Mouse (Mus musculus) left cerebral cortex, adult 11 months (tissue): ENCODE results near the gene Aldh3a2.

ENCODE experiments used
- DNase-seq: peaks from one replicate; pipeline ENCODE4 v3.0.0; 2022; ENCODE audit warnings: low spot score

Gene Aldh3a2

GRCm38 (mm10) chr11:61273928-61274327 lies 6.7 kb upstream of the Aldh3a2 start:
- DNase-seq = no peak

- DNase-seq = no peak
These were observed 4.3 kb upstream of the Aldh3a2 start for GRCm38 (mm10) chr11:61271612-61272011.

DNA sequence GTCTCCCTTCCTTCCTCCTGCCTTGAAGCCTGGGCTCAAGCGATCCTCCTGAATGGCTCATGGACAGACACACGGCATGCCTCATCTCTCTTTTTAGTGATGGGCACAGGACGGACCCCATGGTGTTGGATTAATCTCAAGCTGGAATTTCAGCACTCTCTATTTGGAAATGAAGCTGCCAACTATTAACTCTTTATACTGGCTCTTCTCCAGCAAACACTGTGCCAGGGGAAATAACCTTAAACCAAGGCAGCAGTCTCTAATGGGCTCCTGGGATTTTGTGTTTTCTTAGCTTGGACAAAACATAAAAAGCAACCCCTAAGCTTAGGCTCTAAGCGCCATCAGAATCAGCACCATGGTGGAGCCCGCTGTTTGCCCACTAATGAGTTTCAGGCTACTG lies 3.1 kb upstream of the Aldh3a2 start:
- no peak for DNase-seq

DNA sequence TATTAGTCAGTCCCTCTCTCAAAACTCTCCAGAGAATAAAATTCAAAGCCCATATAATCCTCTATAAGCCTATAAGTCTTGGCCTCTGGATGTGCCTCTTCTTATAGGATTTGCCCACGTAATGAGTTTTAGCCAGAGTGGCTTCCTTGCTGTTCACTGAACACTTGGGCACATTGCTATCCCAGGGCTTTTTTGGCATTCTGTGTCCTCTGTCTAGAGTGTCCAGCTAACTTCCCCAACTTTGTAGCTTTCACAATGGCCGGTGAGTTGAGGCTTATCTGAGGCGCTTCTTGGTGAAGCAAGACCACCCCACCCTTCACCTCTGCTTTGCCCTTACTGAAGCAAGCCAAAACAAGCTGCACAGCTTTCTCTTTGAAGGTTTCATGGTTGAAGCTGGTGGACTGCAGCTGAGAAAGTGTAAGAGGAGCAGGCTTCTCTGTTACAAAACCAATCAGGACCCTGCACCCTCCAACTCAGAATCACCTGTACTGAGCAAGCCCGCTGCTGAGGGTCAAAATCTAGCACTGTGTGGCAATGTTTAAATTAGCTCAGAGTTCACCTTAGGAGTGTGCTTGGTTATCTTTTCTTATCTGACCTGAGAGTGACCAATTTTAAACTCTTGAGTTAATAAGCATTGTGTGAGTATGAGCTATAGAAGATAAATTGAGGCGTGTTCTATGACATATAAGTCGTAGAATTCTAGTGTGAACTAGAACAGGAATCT lies 1.5 kb upstream of the Aldh3a2 start:
- DNase-seq = no peak

GRCm38 (mm10) chr11:61263841-61264240 lies 3.4 kb downstream of the Aldh3a2 start:
- no peak for DNase-seq

GRCm38 (mm10) chr11:61262516-61262915 lies 4.7 kb downstream of the Aldh3a2 start:
- DNase-seq = no peak

DNA sequence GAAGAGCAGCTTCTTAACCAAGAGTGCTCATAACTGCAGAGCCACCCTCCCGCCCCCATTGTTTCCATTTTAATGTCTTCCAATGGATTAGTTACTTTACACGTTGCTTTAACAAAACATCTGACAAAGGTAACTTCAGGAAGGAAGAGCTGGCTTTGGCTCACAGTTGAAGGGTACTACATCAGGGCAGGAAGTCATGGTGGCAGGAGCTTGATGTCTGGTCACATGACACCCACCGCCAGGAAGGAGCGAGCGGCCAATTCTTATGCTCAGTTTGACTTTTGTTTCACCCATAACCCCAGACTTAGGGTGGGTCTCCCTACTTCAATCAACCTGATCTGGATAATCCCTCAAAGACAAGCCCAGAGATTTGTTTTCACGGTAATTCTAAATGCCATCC lies 8.2 kb downstream of the Aldh3a2 start:
- no peak for DNase-seq

GRCm38 (mm10) chr11:61252807-61253206 lies 14.5 kb downstream of the Aldh3a2 start:
- DNase-seq = no peak

- no peak for DNase-seq
These were observed 15.5 kb downstream of the Aldh3a2 start for GRCm38 (mm10) chr11:61251741-61252140.

- DNase-seq = no peak
These were observed 22.9 kb downstream of the Aldh3a2 start for GRCm38 (mm10) chr11:61244406-61244805.

- no peak for DNase-seq
These were observed 31.2 kb downstream of the Aldh3a2 start for GRCm38 (mm10) chr11:61236015-61236414.

DNA sequence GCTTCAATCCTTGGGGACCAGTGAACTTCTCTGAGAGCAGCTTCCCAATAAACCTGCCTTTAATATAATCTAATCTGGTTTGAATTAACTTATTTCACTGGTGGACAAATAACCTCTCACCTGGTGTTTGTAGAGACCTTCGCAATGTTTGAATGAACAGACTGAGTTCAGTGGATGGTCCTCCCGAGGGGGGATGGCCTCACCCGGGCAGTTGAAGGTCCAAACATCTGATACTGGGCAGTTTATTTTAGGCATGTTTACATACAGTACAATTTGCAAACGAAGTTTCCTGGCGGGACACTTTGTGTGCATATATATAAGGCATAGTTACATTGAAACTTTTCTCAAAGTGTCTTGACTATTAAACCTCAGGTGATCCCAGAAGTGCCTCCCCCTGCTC lies 33.1 kb downstream of the Aldh3a2 start:
- no peak for DNase-seq

DNA sequence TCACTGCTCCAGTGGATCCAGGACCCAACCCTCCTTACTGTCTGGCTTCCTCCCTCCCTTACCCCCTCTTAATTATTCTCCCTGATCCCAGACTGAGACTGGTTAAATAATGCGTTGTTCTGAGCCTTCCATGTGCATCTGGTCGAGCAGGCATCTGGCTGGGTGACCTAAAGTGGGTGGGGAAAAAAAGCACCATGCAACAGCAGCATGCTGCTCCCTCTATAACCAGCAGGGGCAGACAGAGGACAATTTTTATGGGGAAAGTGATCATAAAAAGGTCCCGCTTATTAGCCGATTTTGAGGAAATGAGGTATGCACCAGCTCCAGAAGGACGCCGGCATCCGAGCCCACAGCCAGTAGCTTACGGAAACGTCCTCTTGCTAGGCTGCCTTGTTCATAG lies 35.9 kb downstream of the Aldh3a2 start:
- DNase-seq = peak; percentile 17

- no peak for DNase-seq
These were observed 38.9 kb downstream of the Aldh3a2 start for GRCm38 (mm10) chr11:61228406-61228805.

GRCm38 (mm10) chr11:61227816-61228215 lies 39.4 kb downstream of the Aldh3a2 start:
- no peak for DNase-seq

DNA sequence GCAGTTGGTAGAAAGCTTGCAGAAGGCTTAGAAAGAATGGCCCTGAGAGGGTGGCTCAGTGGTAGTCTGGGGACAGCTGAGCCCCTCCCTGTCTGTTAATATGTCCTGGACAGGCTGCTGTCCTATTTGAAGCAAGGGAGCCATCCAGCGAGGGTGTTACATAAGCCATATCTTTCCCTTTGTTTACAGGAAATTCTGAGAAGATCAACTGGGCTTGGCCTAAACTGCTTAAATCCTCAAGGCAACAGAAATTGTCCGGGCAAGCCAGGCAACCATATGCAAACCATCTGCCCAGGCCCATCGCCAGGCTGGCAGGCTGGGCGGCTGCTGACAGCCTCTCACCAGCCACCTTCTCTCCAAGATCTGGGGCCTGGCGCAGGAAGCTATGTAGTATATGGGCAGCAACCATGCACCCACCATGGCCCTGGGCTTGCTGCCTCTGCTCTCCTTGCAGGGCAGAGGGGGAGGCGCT lies 41.3 kb downstream of the Aldh3a2 start:
- DNase-seq = peak; percentile 42

DNA sequence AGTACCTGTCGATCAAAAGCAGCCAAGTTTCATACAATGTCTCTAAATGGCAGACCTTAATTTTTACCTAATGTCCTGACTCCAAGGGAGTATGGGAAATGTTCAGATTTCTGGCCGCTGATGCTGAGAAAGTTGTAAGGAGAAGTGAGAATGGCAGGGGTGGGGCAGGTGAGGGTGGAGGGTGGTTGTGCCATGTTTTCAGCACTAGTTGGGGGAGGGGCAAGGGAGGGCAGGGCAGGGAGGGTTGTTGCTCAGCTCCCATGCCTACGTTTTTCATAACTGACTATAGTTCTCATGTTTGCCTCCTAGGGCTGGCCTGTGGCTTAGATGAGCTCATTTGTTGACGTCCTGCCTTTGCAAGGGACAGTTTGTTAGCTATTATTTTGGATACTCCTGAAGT lies 41.8 kb downstream of the Aldh3a2 start:
- no peak for DNase-seq

- DNase-seq = no peak
These were observed 42.4 kb downstream of the Aldh3a2 start for GRCm38 (mm10) chr11:61224907-61225306.

- DNase-seq = no peak
These were observed 43.0 kb downstream of the Aldh3a2 start for GRCm38 (mm10) chr11:61224234-61224744.

DNA sequence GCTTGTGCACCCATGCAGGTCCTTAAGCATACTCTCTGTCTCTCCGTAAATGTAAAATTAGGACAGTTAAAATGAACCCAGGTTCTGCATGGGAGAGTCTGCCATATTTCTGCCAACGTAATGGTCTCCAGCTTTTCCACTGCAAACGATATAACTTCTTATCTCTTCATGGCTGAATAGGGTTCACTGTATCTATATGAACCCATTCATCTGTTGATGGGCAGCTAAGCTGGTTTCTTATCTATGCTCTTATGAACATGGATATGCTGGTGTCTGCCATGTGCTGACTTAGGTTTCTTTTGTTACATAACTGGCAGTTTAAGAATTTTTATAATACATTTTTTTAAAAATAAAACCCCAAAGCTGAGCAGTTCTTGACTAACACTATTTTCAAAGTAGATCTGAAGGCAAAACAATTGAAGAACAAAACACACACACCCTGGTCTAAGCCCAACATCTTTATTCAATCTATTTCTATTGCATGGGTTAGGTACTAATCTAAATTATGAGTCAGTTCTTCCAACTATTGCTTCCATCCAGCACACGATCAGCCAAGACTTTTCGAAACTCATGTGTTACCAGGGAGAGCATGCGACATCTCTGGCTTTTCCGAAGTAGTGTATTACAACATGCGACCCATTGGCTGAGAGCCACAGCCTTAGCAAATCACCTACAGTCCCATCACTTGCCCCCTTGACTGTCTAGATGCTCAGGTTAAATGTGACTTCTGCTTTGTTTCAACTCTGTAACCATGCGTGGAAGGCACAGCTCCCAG lies 44.1 kb downstream of the Aldh3a2 start:
- DNase-seq = no peak

GRCm38 (mm10) chr11:61222007-61222406 lies 45.3 kb downstream of the Aldh3a2 start:
- no peak for DNase-seq

GRCm38 (mm10) chr11:61220156-61220881 lies 46.9 kb downstream of the Aldh3a2 start:
- DNase-seq = no peak

DNA sequence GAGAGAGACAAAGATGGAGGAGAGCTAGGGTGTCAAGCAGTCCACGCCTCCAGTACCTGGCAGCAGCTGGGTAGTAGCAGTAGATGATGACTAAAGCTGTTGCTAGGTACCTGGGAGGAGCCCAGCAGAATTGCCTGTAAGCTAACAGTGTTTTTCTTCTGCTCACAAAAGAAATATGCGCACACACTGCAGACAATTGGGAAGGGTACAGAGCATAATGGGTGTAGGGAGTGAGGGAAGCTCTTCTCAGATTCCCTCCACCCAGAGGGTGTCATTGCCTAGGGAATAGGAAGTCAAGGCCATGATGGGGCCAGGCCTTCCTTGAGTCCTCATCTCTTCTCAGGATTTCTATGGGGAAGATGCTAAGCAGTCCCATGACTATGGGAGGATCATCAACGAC lies 51.3 kb downstream of the Aldh3a2 start:
- no peak for DNase-seq
